Mouse (Mus musculus) G1E (cell line): Measurements from ENCODE around the gene Lrrc8a. TPM values are rescaled to one million over a fixed set of nuclear protein-coding genes. Genes with fewer than 3 reads are reported as not detected.

Source experiments
- ATAC-seq: 2 replicates; pipeline ENCODE4 v1.8.0; 2016; ENCODE audit warnings: mild to moderate bottlenecking; ENCODE audit not compliant: insufficient number of reproducible peaks, poor library complexity, low FRiP score, severe bottlenecking; ENCODE audit errors: extremely low read depth
- DNase-seq: peaks from one replicate; pipeline ENCODE4 v3.0.0; 2012; ENCODE audit warnings: low spot score
- H3K27me3 ChIP-seq: 2 replicates; pipeline ENCODE4 v1.6.1; 2012; ENCODE audit warnings: mild to moderate bottlenecking, low read length, inconsistent platforms; ENCODE audit not compliant: insufficient read depth
- H3K36me3 ChIP-seq: replicated peaks from 2 replicates; pipeline ENCODE3; 2012; ENCODE audit warnings: mild to moderate bottlenecking, inconsistent platforms
- H3K4me1 ChIP-seq: 2 replicates; pipeline ENCODE4 v1.6.1; 2012; ENCODE audit warnings: low read depth, low read length, inconsistent platforms, mixed read lengths; ENCODE audit not compliant: insufficient read depth
- H3K4me3 ChIP-seq: 2 replicates; pipeline ENCODE4 v1.5.1; 2012; ENCODE audit warnings: low read depth, mild to moderate bottlenecking, inconsistent platforms, low read length, moderate library complexity, mixed read lengths
- H3K9me3 ChIP-seq: replicated peaks from 2 replicates; pipeline ENCODE4 v1.6.1; 2012; ENCODE audit warnings: inconsistent platforms
- CTCF ChIP-seq: IDR thresholded peaks from 2 replicates; pipeline ENCODE4 v1.5.1; 2012; ENCODE audit warnings: low read depth, low read length, inconsistent platforms, mixed read lengths
- GATA1 ChIP-seq: IDR thresholded peaks from 2 replicates; pipeline ENCODE4 v1.6.1; 2012; ENCODE audit warnings: borderline replicate concordance, low read length, inconsistent platforms, mixed read lengths
- GATA2 ChIP-seq: IDR thresholded peaks from 2 replicates; pipeline ENCODE4 v1.6.1; 2012; ENCODE audit warnings: low read depth, low read length, inconsistent platforms, borderline replicate concordance
- POLR2AphosphoS5 ChIP-seq: IDR thresholded peaks from 2 replicates; pipeline ENCODE4 v1.6.1; 2012; ENCODE audit warnings: low read depth, low read length, inconsistent platforms; ENCODE audit not compliant: insufficient replicate concordance
- TAL1 ChIP-seq: conservative IDR thresholded peaks from 2 replicates; pipeline ENCODE4 v1.6.1; 2012; ENCODE audit warnings: low read depth, low read length, inconsistent platforms, mixed read lengths
- polyA plus RNA-seq: library from polyadenylated mRNA; stranded (reverse); fragments of >175 nt; gene quantifications from 2 replicates; pipeline ENCODE4 v1.2.3, GENCODE M21; 2012
- total RNA-seq, 2 experiments: library from RNA; stranded (forward) in 1 of 2; stranded (reverse) in 1 of 2; fragments of 200-1000 nt in 1 of 2; fragments of >200 nt in 1 of 2; fragmentation: Nextera tagmentation in 1 of 2; gene quantifications; 2 replicates each; pipeline ENCODE4 v1.2.3; 2014 to 2017

Gene Lrrc8a
- total and polyA plus RNA-seq, 3 experiments = 5.0 to 22.4 (median 6.7) TPM

DNA sequence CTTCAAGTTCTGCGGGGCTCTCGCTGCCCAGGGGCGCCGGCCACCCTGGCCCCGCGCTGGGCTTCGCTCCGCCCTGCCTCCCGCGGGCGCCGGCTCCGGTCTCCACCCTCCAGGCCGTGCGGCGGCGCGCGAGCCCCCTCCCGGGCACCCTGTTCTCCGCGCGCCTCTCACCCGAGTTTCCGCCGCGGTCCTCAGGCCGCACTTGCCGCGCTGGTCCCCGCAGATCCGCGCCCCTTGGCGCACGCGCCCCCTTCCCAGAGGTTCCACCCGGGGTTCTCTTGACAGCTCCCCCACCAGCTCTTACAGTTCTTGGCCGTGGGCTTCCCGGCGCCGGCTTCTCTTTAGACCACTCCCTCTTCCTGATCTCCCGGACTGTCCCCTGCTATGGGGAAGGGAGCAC, 366 bp downstream of the Lrrc8a start:
- DNase-seq (peak; percentile 67), ATAC-seq (no peak)
- Histone ChIP-seq H3K4me3 (peak overlapping the region; percentile 90), H3K36me3 (peaks cover 40% of the 10 kb centered on the region), H3K9me3 (peaks cover 5% of the 10 kb centered on the region), H3K27me3 (no peaks in the 10 kb centered on the region), H3K4me1 (peaks cover 39% of the 10 kb centered on the region)
- TF ChIP-seq POLR2AphosphoS5 (no peak), CTCF (no peak), GATA2 (no peak), GATA1 (no peak), TAL1 (no peak)

DNA sequence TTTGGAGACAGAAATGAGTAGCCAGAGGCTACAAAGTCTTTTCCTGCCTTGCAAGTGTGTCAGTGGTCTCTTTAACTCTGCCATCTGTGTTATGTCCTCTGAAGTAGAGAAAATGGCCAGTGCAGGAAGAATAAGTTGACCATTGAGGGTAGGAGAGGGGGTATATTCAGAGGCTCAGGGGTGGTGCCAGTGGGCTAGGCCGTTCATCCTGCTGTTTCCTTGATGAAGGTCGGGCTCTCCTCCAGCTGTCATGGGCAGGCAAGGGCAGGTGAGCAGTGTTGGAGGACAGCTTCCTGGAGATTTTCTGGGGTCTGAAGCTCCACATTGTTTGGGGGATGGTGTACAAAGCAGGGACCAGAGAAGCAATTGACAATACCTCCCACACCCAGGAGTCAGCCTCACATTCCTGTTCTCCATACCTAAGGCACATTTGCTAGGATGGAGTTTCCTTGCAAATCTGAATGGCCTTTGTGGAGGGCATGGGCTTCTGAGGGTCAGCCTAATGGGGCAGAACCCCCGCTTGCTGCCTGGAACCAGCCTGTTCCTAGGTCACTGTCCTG, 1.5 kb downstream of the Lrrc8a start:
- no peaks in the 10 kb centered on the region for H3K27me3 ChIP-seq
- peak overlapping the region; percentile 90; the same call in 1 of the 2 replicates for H3K4me3 ChIP-seq
- TF ChIP-seq TAL1 (no peak), GATA2 (no peak), CTCF (no peak), POLR2AphosphoS5 (no peak), GATA1 (no peak)
- ATAC-seq = no peak
- H3K9me3 ChIP-seq = no peaks in the 10 kb centered on the region
- H3K4me1 ChIP-seq = peaks cover 39% of the 10 kb centered on the region
- H3K36me3 ChIP-seq = peaks cover 51% of the 10 kb centered on the region
- DNase-seq = no peak

DNA sequence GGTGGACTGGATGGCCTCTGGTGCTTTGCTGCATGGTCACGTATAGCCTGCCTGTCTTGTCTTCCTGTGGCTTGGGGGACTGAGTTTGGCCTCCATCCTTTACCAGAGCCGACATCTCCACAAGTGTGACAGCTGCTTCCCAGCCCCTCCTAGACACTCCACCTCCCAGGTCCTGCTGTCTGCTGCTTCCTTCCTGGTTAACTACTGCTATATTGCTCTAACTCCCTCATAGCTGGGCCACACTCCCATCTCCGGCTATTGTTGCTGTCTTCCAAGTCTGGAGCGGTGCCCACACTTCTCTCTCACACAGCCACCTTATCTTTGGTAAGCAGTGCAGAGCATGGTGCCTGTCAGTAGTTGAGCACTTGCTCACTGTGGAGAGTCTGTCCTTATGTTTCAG, 2.3 kb downstream of the Lrrc8a start:
- Histone ChIP-seq H3K4me1 (peaks cover 42% of the 10 kb centered on the region), H3K9me3 (no peaks in the 10 kb centered on the region), H3K36me3 (peaks cover 59% of the 10 kb centered on the region), H3K4me3 (peak overlapping the region; percentile 6; the same call in 1 of the 2 replicates), H3K27me3 (no peaks in the 10 kb centered on the region)
- TF ChIP-seq TAL1 (0 out of 2 replicates have a peak, but pooled peaks have one; percentile 14), GATA1 (no peak), POLR2AphosphoS5 (no peak), CTCF (no peak)
- ATAC-seq (no peak), DNase-seq (no peak)

DNA sequence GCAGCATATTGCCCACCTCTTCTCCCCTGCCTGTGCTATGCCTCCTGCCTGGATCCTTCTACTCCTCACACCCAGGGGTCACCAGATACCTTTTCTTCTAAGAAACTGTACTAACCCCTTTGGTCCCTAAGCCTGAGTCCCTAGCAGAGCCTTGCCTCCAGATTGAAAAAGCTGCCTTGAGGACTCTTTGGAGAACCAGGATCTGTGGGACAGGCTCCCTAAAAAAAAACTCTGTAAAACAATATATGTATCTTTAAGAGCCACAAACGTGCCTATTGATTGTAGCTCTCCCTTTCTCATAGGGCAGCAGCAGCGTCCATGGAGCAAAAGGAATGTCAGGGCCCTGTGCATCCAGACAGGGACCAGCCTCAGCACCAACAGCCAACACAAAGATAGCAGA, 2.8 kb downstream of the Lrrc8a start, which contains the start of gene Gm28035:
Gene Gm28035 (plus strand): TSS at position 301 of the 400 bp plus-strand sequence.
- H3K4me3 ChIP-seq = peak within 1 kb of the TSS; percentile 6; the same call in 1 of the 2 replicates
- DNase-seq (no peak), ATAC-seq (no peak)
- H3K4me1 ChIP-seq = peaks cover 45% of the 10 kb centered on the region
- peaks cover 63% of the 10 kb centered on the region for H3K36me3 ChIP-seq
- H3K27me3 ChIP-seq = no peaks in the 10 kb centered on the region
- no peaks in the 10 kb centered on the region for H3K9me3 ChIP-seq
- no peak for TF ChIP-seq POLR2AphosphoS5
- TF ChIP-seq CTCF = no peak
- TF ChIP-seq GATA2 = no peak
- no peak for TF ChIP-seq TAL1
- no peak for TF ChIP-seq GATA1

DNA sequence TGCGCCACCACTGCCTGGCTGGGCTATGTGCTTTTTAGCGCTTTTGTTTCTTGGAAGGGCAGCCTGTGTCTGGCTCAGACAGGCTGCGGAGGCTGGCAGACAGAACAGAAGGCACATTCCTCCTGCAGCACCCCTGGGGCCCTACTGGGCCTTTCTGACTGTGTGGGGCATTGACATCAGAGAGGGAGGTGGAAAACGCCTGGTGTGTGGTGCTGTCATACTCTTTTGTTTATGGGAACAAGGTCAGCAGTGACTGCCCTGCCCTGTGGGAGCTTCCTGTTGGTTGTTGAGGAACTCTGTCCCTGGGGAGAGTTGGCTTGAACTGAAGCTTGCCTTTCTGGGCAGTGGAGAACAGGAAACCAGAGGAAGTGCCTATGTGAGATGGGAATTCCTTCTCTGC, 5.0 kb downstream of the Lrrc8a start:
- TF ChIP-seq GATA1 (no peak), TAL1 (no peak), POLR2AphosphoS5 (no peak), CTCF (no peak), GATA2 (no peak)
- H3K4me3 ChIP-seq = no peak overlapping the region
- H3K36me3 ChIP-seq = peaks cover 83% of the 10 kb centered on the region
- no peaks in the 10 kb centered on the region for H3K9me3 ChIP-seq
- DNase-seq = no peak
- peaks cover 40% of the 10 kb centered on the region for H3K4me1 ChIP-seq
- ATAC-seq = no peak
- no peaks in the 10 kb centered on the region for H3K27me3 ChIP-seq

DNA sequence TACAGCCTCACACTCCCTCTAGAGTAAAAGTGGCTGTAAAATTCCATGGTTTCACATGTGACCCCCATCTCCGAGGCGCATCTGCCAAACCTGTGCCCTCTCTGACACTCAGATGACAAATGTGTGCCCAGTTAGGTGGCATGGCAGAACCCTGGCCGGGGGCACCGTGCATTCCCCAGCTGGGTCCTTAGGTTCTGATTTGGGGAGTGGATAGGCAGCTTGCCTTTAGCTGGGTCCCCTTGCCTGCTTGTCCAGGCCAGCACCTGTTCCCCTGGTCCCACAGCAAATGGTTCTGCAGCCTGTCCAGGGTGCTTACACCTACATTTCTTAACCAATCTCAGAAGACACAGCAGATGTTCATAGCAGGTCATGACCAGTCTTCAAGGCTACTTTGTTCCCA, 5.9 kb downstream of the Lrrc8a start:
- ATAC-seq (no peak), DNase-seq (no peak)
- Histone ChIP-seq H3K9me3 (no peaks in the 10 kb centered on the region), H3K4me3 (no peak overlapping the region), H3K27me3 (no peaks in the 10 kb centered on the region), H3K4me1 (peaks cover 39% of the 10 kb centered on the region), H3K36me3 (peaks cover 92% of the 10 kb centered on the region)
- TF ChIP-seq GATA1 (no peak), CTCF (no peak)
